Mouse (Mus musculus) ES-E14 (cell line): ENCODE measurements around the gene Mmp19.
"Not testable (repeated sequence)": the region's sequence is repeated elsewhere in the genome, so short reads cannot be mapped to it uniquely, and the experiment has no call there.

Experiments used
- HCFC1 ChIP-seq: IDR thresholded peaks from 2 replicates; pipeline ENCODE4 v1.6.1; 2012; ENCODE audit warnings: low read length, inconsistent platforms, borderline replicate concordance; ENCODE audit not compliant: insufficient read depth
- MAFK ChIP-seq: IDR thresholded peaks from 2 replicates; pipeline ENCODE4 v1.6.1; 2014; ENCODE audit warnings: mild to moderate bottlenecking, low read depth, low read length, inconsistent platforms; ENCODE audit not compliant: insufficient read depth
- ZNF384 ChIP-seq: IDR thresholded peaks from 2 replicates; pipeline ENCODE4 v1.6.1; 2012; ENCODE audit warnings: low read depth, low read length, inconsistent platforms

- TF ChIP-seq MAFK, HCFC1, ZNF384: not testable (repeated sequence)
These were observed 32.4 kb downstream of the Mmp19 start for GRCm38 (mm10) chr10:128823087-128823486.
